Mouse (Mus musculus): ENCODE results near the gene Rpl18. TPM values are rescaled to one million over a fixed set of nuclear protein-coding genes. Genes with fewer than 3 reads are reported as not detected.

Rpl18 gene
- polyA plus RNA-seq, 1 experiment: 20,873 TPM

GRCm38 (mm10) chr7:45706721-45707241 is 8.5 kb upstream of the Rpl18 start:
- TF ChIP-seq GATA1 (IDR thresholded peaks at IDR 0.05; ENCODE audit: low read length): no peak

GRCm38 (mm10) chr7:45707375-45707967 is 7.8 kb upstream of the Rpl18 start:
- no peak for TF ChIP-seq GATA1 (IDR thresholded peaks at IDR 0.05; ENCODE audit: low read length)

DNA sequence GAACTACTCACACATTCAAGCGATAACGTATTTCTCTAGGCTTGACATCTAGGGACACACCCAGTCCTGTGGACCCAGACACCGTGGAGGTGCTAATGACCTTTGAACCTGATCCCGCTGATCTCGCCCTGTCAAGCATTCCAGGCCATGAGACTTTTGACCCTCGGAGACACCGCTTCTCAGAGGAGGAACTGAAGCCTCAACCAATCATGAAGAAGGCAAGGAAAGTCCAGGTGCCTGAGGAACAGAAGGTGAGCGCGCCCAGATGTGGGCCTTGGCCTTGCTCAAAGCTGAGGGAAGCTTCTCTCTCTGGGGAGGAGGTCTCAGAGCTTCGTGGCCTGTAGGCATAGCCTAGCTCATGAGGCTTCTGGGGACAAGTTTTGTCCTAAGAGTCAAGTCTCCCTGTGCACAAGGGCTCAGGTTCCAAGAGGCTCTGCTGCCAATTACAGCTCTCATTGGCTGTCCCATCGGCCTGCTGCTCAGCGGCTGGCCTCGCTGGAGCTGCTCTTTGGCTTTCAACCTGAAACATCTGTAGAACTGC is 7.0 kb upstream of the Rpl18 start:
- TF ChIP-seq GATA1 (IDR thresholded peaks at IDR 0.05; ENCODE audit: low read length): no peak

- no peak for TF ChIP-seq GATA1 (IDR thresholded peaks at IDR 0.05; ENCODE audit: low read length)
Observed at GRCm38 (mm10) chr7:45709036-45709435, 6.2 kb upstream of the Rpl18 start.

GRCm38 (mm10) chr7:45709677-45710355 is 5.4 kb upstream of the Rpl18 start:
- no peak for TF ChIP-seq GATA1 (IDR thresholded peaks at IDR 0.05; ENCODE audit: low read length)

DNA sequence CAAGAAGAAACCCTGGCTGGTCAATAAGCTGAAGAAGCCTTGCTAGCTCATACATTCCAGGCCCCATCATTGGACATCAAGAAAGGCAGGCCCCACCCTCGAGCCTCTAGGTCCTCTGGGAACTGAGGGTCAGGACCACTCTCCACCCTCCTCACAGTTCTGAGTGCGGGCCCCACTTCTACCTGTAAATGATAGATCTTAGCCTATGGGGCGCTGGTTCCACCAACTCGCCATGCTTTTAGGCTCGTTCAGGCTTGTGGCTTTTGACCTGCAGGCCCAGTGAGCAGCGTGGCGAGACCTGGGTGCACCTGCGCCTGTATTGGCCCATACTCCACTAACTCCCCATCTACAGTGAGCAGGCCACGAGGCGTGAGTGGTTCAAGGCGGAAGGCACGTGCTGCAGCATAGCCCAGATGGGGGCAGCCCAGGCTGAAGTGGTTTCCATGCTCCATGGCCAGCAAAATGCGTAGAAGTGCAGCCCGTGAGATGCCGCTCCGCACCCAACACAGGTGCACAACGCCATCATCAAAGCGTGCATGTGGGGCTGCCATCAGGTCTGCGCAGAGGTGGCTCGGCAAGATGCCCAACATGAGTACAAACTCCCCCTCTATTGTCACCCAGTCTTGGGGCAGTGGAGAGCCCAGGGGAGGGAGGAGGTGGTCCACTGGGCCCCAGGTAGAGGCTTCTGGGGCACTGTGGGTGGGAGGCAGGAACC is 4.6 kb upstream of the Rpl18 start:
- TF ChIP-seq GATA1 (IDR thresholded peaks at IDR 0.05; ENCODE audit: low read length): no peak

GRCm38 (mm10) chr7:45711316-45712021 is 3.8 kb upstream of the Rpl18 start:
- TF ChIP-seq GATA1 (IDR thresholded peaks at IDR 0.05; ENCODE audit: low read length): no peak

- TF ChIP-seq GATA1 (IDR thresholded peaks at IDR 0.05; ENCODE audit: low read length): no peak
Observed at GRCm38 (mm10) chr7:45712022-45712757, 3.1 kb upstream of the Rpl18 start.

DNA sequence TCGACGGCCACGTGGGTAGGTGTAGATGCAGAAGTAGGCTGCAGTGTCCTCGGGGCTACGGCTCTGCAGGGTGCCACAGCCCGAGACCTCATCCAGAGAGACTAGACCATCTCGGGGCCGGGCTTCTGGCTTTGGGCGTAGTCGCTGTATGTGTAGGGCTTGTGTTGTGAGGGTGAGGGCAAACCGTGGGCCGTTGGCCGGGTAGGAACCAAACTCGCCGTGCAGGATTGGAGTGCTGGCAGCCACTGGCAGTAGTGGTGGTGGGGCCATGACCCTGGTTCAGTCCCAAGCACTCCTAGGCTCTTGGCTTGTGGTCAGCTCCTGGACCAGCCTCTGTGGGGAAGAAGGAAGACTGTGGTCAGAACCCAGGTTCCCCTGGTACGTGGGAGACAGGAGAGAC is 1.9 kb upstream of the Rpl18 start:
- TF ChIP-seq GATA1 (IDR thresholded peaks at IDR 0.05; ENCODE audit: low read length): no peak

DNA sequence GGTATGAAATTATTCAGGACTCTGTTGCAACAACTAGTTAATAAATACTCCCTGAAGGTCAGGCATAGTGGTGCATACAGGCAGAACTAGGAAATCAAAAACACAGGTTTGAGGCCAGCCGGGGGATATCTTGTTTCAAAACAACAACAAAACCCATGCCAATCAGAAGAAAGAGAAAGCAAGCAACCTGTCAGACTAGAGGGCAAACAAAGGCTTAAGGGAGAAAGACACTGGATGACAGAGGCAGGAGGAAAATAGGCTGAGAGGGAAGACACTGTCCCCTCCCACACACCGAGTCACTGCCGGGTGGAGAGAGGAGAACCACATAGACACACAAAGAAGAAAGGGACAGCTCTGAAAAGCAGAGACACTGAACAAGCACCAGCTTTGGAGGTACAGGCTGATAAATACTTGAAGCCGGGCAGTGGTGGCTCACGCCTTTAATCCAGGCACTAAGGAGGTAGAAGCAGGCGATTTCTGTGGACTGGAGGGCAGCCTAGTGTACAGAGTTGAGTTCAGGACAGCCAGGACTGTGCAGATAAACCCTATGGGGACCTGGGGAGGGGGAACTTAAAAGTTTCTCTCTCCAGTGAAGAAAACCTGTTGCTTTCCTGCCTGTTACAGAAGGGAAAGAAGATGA is 1.3 kb upstream of the Rpl18 start:
- no peak for TF ChIP-seq GATA1 (IDR thresholded peaks at IDR 0.05; ENCODE audit: low read length)

DNA sequence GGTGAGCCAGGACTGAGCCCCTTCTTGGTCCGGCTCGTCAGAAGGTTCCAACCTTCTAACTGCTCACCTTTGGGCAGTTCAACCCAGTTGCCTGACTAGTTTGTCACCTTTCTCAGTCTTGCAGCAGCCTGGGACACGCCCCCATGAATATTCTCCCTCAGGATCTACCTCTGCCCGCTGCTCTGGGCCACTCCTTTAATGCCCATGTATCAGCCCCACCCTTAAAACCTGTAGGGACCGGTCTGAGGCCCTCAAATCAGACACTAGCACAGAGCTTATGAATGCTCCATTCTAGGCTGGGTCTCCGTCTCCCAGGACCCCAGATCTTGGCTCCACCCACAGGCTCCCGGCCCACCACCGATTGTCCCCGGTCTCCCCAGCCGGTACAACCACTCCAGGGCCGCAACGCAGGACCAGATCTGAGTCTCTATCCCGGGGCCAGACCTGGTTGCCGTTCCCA is 597 bp upstream of the Rpl18 start:
- TF ChIP-seq GATA1 (IDR thresholded peaks at IDR 0.05; ENCODE audit: low read length): no peak

- TF ChIP-seq GATA1 (IDR thresholded peaks at IDR 0.05; ENCODE audit: low read length): no peak
Observed at GRCm38 (mm10) chr7:45715741-45716459, 643 bp downstream of the Rpl18 start.

DNA sequence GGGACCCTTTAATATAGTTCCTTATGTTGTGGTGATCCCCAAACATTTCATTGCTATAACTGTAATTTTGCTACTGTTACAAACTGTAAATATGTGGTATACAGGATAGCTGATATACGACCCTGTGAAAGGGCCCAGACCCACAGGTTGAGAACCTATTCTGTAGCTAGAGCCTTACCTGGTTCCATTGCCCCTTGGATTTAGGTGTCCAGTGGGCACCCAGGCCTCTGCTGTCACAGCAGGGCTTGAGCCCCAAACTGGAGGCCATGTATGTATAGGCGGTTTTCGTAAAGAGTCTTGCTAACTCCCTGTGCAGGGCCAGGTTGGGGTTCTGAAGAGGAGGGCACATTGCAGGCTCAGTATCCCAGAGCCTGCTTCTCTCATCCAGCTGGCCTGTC is 1.2 kb downstream of the Rpl18 start:
- TF ChIP-seq GATA1 (IDR thresholded peaks at IDR 0.05; ENCODE audit: low read length): no peak

Measured in G1E-ER4 (cell line).